Mouse (Mus musculus) layer of hippocampus, postnatal 25 days (tissue): ENCODE results near the gene Arhgap18. TPM values are rescaled to one million over a fixed set of nuclear protein-coding genes. Genes with fewer than 3 reads are reported as not detected.

Experiments
- DNase-seq, 2 experiments: peaks; one replicate each; pipeline ENCODE4 v3.0.0; 2022; ENCODE audit warnings: mixed read lengths in 2 of 2, low spot score in 1 of 2; ENCODE audit errors: extremely low spot score in 1 of 2
- total RNA-seq, 2 experiments: library from RNA; stranded (reverse); gene quantifications; 2 replicates each; pipeline ENCODE4 v1.2.3; 2021

Gene Arhgap18
- total RNA-seq, 2 experiments from 2014 or later: 4.6 to 5.4 TPM

DNA sequence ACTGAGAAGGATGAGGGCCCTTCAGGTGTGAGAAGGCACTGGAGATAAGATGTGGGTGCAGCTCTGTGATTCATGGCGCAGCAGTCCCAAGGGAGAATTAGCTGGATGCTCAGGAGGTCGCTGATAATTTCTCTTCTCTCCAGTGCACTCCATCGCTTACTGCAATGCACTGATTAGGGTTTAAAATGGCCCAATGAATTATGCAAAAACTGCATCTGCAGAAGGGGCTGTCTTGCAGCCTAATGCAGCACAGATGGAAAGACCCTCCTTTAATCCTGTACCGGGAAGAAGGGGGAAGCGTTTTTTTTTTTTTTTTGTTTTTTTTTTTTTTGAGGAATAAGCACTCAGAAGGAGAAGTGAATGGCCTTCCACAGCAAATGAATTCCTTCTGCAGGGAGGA, 74.1 kb downstream of the Arhgap18 start:
- DNase-seq: no peak

DNA sequence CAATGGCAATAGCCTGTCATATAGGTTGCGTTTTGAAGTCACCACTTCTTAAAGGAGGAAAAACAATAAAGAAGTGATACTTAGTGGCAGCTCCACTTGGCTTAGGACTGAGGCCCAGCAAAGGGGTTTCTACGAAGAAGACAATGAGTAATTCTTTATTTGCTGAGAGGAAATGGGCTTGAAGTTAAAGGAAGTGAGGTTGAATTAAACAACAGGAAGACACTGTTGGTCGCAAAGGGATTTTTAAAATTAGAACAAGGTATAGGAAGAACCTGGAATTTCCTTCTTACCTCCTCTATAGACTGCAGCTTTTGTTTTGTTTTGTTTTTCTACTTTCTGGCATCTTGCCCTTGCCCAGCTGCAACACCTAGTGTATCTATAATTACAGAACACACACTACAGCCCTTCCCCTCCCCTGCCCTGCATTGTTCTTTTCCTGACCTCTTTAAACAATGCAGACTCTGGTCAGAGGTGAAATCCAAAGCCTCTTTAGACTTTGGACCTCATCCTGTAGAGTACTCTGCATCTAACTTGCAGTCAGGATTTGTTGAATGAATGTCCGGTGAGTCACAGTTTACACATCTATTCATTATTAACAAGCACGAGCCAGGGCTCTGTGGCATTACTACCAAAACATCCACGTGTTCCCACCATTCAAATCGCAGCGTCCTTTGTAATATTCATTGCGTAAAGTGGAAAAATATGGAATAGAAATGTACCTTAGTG, 75.4 kb downstream of the Arhgap18 start:
- no peak for DNase-seq

DNA sequence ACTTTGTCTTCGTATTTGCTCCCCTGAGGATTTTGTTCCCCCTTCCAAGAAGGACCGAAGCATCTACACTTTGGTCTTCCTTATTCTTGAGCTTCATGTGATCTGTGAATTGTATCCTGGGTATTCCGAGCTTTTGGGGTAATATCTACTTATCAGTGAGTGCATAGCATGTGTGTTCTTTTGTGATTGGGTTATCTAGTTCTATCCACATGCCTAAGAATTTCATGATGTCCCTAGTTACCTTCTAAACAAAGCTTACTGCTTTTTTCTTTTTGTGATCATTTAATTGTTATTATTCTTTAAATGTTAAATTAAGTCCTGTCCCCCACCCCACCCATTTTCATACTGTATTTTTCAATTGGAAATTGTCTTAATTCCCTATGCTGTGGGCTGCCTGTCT, 78.8 kb downstream of the Arhgap18 start:
- no peak for DNase-seq

DNA sequence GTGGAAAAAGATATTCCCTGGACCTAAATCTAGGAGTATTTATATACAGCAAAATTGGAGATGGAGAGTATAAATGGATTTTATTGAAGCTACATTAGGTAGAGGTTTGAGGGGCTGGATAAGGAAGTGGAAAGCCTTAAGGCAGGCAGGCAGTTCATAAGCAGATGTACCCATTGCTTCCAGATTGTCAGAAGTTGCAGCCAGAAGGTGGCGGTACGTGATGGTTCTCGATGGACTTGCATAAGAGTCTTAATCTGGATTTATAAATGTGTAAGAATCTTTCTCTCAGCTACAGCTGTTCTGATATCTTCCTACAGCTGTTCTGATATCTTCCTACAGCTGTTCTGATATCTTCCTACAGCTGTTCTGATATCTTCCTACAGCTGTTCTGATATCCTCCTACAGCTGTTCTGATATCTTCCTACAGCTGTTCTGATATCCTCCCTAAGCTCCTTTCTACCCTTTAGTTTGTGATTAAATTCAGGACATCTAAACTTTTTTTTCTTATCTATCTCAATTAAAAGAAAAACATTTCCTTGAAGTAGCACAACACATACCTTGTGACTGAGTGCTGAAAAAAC, 79.5 kb downstream of the Arhgap18 start:
- no peak for DNase-seq

DNA sequence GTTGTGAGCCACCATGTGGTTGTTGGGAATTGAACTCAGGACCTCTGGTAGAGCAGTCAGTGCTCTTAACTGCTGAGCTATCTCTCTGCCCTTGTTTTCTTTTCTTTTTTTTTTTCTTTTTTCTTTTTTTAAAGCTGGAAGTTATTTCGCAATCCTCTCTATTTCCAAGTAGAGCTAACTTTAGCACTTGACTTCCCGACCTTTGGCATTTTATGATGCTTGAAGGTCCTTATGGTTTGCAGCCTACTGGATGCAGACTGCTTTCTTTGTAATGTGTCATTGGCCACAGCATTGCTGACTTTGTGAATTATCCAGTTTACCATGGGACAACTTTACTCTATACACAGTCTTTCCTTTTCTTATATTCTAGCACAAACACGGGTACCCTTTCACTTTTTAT, 80.2 kb downstream of the Arhgap18 start:
- no peak for DNase-seq

DNA sequence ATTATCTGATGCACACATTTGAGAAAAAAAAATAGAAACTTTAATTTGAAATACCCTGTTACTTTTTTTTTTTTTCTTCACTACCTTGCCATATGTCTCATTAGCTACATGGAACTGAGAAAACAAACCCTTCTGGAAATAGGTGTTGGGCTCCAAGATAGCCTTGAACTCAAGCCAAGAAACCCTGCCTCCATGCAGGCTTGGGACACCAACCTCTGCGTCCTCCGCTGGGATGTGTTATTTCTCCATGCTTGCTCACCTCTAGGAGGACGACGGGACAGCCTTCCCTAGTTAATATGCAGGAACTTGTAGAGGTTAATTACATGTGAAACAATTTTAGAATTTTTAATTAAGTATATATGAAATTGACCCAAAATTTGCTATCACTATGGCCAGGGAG, 96.1 kb downstream of the Arhgap18 start:
- no peak for DNase-seq

DNA sequence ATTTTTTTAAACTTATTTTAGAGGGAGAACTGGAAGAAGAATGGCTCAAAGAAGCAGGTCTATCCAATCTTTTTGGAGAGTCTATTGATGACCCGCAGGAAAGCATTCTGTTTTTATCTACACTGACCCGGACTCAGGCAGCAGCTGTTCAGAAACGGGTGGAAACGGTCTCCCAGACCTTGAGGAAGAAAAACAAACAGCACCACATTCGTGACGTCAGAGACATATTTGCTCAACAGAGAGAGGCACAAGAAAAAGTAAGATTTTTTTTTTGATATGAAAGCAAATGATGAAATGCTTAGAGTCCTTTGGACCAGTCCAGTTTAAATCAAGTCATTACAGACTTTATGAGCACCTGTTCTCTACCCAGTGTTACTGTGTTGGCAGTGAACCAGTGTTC, 96.6 kb downstream of the Arhgap18 start:
- DNase-seq: no peak

DNA sequence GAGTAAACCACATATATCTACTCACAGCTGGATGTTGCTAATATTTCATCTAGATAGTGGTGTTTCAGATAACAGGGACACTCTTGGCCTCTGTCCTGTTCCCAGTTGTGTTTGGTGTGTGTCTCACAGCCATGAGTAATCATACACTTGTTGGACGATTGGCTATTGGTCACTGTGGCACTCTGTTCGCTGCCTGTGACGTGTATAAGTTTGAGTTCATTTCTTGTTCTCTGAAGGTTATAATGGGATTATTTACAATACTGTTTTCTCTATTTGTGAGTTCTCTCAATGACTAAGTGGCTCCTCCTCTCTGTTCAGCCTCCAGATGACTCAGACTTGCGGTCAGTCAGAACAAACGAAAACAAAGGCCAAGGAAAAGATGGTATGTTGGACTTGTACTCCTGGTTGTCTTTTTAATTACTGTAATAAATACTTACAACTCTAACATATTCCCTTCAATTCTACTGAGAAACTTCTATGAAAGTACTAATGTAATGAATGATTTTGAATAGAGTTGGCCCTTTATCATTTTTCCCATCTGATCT, 101.4 kb downstream of the Arhgap18 start:
- no peak for DNase-seq

DNA sequence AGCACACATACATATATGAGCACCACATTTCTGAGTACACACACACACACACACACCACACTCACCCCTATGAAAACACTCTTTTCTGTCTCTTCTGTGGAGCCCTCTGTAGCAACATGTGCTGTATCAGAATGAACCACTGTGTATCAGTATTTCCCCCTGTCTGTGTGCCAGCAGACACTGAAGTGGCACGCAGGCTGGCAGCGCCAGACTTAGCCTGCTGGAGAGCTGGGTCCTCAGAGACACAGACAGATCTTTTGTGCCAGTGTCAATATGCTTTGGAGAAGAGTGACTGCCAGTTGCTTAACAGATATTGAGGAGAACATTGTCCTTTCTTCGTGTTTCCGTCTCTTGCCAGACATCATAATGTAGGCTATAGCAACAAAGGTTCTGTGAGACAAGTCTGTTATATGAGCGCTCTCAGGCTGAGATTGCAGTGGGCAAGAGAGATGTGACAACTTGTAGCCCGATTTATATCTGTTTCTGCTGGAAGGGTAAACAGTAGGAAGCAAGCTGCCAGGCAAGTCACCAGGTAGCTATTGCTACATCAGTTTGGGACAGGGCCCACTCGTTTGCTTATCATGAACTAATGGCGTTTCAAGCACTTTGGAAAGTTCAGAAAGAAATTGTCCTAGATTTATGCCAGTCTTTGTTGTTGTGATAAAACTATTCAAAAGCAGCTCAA, 102.8 kb downstream of the Arhgap18 start:
- no peak for DNase-seq

DNA sequence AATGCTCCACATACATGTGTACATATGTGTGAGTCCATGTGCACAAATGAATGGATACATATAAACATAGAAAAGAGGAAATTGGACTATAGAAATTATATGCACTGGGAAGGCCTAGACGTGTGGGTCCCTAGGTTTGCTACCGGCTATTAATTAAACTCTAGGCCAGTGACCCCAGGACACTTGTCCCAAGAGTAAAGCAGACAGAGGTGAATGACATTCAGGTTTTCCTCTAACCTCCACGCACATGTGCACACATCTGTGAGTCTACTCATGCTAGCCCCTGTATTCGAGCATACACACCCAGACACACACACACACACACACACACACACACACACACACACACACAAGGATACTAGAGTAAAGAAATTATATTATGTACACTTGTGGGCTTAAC, 104.4 kb downstream of the Arhgap18 start:
- DNase-seq: no peak

DNA sequence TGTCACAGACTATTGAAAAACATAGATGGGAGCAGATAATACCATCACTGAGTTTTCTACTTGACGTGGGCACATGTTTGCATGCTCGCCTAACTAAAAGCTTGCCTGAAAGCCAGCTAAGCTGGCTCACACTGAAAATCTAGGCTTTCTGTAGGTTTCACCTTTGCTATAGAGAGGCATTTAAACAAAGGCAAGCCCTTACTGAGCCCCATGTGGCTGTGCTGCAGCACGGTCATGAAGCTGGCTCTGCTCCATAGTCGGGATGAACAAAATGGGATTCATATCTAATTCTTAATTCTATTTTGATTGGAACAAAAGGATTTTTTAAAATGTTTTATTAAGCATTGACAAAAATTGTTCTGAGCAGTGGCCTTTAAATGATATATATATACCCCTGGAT, 105.3 kb downstream of the Arhgap18 start:
- DNase-seq: no peak

DNA sequence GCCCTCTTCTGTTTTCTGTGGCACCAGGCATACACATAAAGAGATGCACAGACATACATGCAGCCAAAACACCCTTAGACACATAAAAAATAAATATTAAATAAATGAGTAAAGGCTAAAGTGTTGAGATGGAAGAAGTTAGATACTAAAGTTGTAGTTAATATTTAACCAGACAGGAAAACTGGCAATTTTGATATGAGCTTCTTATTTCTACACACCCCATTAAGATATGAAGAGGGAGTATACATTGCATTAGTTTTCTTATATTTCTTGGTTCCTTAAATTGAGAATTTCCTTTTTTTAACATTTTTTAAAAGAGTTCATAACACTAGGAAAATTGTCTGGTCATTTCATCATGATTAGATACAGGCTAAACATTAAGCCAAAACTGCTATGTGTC, 108.0 kb downstream of the Arhgap18 start:
- DNase-seq: no peak

DNA sequence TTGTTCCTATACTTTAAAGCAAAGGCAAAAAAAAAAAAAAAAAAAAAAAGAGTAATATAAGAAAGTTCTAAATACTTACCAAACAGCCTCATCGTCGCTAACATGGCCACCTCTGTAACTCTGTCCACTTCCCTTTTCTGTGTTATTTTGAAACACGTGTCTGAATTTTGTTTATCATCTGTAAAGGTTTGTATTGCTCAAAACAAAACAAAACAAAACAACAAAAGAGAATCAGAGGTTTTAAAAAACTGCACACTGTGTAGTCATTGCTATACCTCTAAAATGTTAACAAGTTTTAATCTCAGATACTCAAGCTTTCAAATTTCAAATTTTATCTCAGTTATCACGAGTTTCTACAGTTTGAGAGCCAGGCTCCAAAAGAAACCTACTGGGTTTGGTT, 109.0 kb downstream of the Arhgap18 start:
- no peak for DNase-seq

DNA sequence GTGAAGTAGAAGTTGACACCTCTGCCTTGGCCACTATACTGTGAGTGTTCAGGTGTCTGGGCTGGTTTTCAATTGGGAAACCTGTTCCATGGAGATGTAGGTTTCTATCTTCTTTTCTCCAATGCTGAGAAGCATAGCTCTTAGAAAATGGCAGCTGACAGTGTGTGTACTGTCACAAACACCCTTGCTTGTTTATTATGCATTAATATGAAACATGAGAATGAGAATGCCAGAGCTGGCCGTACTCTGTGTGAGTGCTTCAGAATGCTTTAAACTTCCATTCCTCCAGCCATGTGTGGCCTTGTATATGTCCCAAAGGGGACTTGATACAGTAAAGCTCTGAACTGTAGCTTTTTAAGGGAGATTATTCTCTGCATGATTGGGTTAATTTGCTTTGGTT, 110.8 kb downstream of the Arhgap18 start:
- no peak for DNase-seq

DNA sequence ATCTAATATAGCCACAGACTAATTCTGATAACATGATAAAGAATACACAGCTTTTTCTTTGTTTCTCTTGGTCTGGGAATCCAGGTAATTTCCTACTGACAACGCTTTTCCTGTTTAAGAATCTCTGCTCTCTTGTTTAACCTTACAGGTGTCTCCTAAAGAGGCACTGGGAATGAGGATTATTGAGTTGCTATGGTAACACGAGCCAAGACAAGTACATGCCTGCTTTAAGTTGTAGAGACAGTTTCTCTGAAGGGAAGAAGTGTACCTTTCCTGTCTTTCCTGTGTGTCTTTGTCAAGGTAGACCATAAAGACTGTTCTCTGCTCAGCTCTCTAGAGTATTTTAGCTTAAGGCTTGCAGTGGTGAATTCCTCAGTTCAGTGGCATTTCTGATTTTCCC, 117.6 kb downstream of the Arhgap18 start:
- DNase-seq: no peak

DNA sequence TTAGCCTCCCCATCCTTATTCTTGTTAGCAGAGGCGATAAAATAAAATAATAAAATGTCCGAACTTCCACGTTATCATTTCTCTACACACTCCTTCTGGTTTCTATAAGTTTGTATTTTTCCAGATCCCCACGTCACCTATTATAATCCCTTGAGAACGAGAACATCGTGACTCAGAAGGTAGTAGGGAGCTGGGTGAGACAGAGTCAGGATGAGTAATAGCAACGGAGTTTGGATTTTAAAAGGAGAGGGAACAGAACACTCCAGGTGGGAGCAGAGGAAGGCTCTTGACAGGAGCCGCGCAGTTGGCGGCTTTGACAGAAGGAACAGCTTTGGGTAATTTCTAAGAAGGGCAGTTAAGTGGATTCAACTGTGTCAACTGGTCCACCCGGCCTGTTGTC, 124.1 kb downstream of the Arhgap18 start:
- no peak for DNase-seq

DNA sequence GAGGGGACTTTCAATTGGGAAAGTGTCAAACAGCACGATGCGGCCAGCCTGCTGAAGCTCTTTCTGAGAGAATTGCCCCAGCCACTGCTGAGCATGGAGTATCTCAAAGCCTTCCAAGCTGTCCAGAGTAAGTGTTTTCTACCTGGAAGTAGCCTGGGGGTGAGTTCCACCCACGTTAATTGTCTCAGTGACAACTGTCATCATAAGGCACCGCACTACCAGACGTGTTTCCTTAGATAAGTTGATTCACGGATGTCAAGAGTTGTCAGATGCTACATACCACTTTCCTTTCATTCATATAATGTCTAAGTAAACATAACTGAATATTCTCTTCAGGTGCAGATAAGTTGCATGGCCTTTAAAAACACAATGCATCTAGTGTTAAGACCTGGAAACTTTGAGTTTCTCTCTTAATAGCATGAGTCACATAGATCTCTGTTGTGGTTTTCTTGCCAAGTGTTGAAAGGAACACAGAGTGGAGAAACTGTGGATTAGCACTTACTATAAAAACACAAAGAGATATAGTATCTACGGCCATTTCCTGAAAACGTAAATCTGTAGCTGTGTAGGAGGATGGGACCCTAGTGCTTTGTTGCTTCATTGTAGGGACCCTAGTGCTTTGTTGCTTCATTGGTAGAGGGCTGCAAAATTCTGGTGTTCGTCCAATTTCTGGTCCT, 125.8 kb downstream of the Arhgap18 start:
- DNase-seq: no peak

DNA sequence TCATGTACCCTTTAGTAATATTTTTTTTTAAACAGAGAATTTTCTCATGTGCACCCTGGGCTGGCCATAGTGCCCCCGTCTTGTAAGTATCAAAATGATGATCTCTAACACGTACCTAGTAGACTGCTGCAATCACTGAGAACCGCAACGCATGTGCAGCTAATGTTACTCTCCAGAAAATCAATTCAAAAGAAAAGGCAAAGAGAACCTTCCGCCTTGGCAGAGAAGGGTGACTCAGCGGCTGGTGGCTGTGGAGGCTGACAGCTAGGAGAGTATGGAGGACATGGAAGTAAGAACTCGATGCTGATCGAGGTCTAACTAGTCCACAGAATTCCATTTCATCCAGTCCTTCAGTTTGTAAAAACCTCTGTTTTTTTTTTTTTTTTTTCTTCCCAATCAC, 131.7 kb downstream of the Arhgap18 start:
- DNase-seq: no peak

DNA sequence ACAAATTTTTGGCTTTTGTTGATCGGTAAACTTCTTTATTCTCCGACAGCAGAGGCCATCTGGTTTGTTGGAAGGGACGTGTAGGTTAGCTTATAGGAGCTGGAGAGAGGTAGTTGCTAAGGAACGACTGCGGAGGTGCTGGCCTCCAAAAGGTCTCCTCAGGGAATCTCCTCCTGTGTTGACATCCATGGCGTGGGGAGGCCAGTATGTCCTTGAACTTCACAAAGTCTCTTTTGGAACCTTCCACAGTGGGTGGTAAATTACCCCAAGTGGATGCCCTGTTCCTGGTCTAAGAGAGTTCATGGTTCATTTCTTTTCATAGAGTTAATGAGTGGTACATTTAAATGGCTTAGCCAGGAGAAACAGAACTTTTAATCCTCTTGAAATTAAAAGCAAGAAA, 136.0 kb downstream of the Arhgap18 start:
- DNase-seq: no peak

DNA sequence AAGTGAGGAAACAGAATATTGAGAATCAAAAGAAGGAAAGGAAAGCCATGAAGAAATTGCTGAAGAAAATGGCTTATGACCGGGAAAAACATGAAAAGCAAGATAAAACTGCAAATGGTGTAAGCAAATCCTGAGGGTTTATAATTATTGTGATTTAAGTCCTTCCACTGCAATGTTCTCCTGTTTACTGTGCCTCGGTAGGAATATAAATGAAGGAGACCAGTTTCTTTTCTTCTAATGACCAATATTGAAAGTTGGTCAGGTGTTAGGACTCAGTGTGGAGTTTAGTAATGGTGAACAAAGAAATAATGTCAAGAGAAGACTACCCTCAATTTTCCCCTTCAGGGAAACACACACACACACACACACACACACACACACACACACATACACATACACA, 136.5 kb downstream of the Arhgap18 start:
- no peak for DNase-seq

DNA sequence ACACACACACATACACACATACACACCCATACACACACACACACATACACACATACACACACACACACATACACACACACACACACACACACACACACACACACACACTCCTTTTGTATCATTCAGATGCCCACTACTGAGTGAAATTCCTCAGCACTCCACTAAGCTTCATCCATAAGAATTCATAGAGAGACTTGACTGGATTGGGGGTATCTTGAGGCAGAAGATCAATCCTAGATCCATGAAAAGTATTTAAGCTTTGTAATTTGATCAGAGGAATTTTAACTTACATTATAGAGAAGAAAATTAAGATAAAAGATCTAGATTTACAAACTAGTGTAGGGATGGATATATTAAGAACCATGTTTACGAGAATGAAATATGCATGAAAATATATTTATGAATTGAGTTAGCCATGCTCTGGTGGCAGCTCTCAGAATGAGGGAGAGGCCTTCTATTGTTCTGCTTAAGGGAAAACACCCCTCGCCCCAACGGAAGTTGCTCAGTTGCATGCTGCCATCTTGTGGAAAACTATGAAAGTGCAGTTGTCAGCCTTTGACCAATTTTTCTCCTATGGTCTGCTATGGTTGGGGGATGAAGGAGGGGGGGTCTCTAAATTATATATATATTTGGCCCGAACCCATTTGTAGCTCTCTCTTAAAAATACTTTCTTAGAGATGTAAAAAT, 137.2 kb downstream of the Arhgap18 start:
- DNase-seq: peak; percentile 54 to 73
